Mouse (Mus musculus) CH12.LX (cell line): Measurements from ENCODE around the gene Tnfrsf4. TPM values are rescaled to one million over a fixed set of nuclear protein-coding genes. Genes with fewer than 3 reads are reported as not detected.

ENCODE experiments used
- DNase-seq: peaks from one replicate; pipeline ENCODE4 v3.0.0-alpha.2; 2013; ENCODE audit errors: extremely low read depth
- H3K27ac ChIP-seq: 2 replicates; pipeline ENCODE4 v1.5.1; 2012; ENCODE audit warnings: low read depth, mild to moderate bottlenecking, control low read depth, moderate library complexity; ENCODE audit not compliant: insufficient read depth
- H3K27me3 ChIP-seq: replicated peaks from 2 replicates; pipeline ENCODE3; 2012; ENCODE audit warnings: inconsistent platforms
- H3K36me3 ChIP-seq, 2 experiments: replicated peaks in 1 of 2; 2 replicates each; pipeline versions ENCODE3 to v1.6.1; 2012; ENCODE audit warnings: inconsistent platforms in 1 of 2, low read length in 1 of 2, mild to moderate bottlenecking in 1 of 2, mixed read lengths in 1 of 2, moderate library complexity in 1 of 2; ENCODE audit not compliant: control insufficient read depth in 1 of 2, insufficient read depth in 1 of 2
- H3K4me1 ChIP-seq, 2 experiments: 2 replicates each; pipeline ENCODE4 v1.6.1; 2012; ENCODE audit warnings: inconsistent platforms in 1 of 2, moderate library complexity in 1 of 2; ENCODE audit not compliant: insufficient read depth in 2 of 2, control insufficient read depth in 1 of 2
- H3K4me2 ChIP-seq: 2 replicates; pipeline ENCODE4 v1.6.1; 2012; ENCODE audit warnings: low read depth, mild to moderate bottlenecking, control low read depth; ENCODE audit not compliant: poor library complexity, insufficient read depth, severe bottlenecking
- H3K4me3 ChIP-seq, 3 experiments: fragments of 150-350 bp in 1 of 3; sonication (generic) in 1 of 3; replicated peaks in 1 of 3; 2 replicates each; pipeline versions ENCODE3 to v1.5.1; 2011 to 2012; ENCODE audit warnings: low read depth in 2 of 3, low read length in 2 of 3, mild to moderate bottlenecking in 2 of 3, moderate library complexity in 2 of 3, control low read depth in 1 of 3, improper control_type of control experiment in 1 of 3, inconsistent platforms in 1 of 3, mixed read lengths in 1 of 3; ENCODE audit not compliant: poor library complexity in 1 of 3
- H3K79me2 ChIP-seq: replicated peaks from 2 replicates; pipeline ENCODE4 v1.6.1; 2012; ENCODE audit warnings: mild to moderate bottlenecking, moderate library complexity; ENCODE audit not compliant: control insufficient read depth, poor library complexity, insufficient read depth, severe bottlenecking; ENCODE audit errors: extremely low read depth
- H3K9ac ChIP-seq: 2 replicates; pipeline ENCODE4 v1.6.1; 2012; ENCODE audit warnings: low read depth, mild to moderate bottlenecking, control low read depth, moderate library complexity; ENCODE audit not compliant: insufficient read depth
- H3K9me3 ChIP-seq: replicated peaks from 2 replicates; pipeline ENCODE3; 2012; ENCODE audit warnings: low read length, inconsistent platforms, mixed read lengths
- BHLHE40 ChIP-seq: IDR thresholded peaks from 2 replicates; pipeline ENCODE4 v1.6.1; 2011; ENCODE audit warnings: mild to moderate bottlenecking, low read depth, low read length, improper control_type of control experiment
- CHD1 ChIP-seq: IDR thresholded peaks from 2 replicates; pipeline ENCODE4 v1.6.1; 2012; ENCODE audit warnings: low read depth, low read length, improper control_type of control experiment, inconsistent platforms
- EP300 ChIP-seq: IDR thresholded peaks from 2 replicates; pipeline ENCODE4 v1.6.1; 2011; ENCODE audit warnings: low read length, improper control_type of control experiment
- HCFC1 ChIP-seq: IDR thresholded peaks from 2 replicates; pipeline ENCODE4 v1.6.1; 2012; ENCODE audit warnings: low read depth, mild to moderate bottlenecking, inconsistent platforms, low read length, improper control_type of control experiment
- JUN ChIP-seq: IDR thresholded peaks from 2 replicates; pipeline ENCODE4 v1.6.1; 2011; ENCODE audit warnings: low read depth, mild to moderate bottlenecking, low read length, improper control_type of control experiment, moderate library complexity; ENCODE audit not compliant: insufficient read depth
- JUND ChIP-seq: conservative IDR thresholded peaks from 2 replicates; pipeline ENCODE4 v1.6.1; 2011; ENCODE audit warnings: low read depth, low read length, improper control_type of control experiment
- KAT2A ChIP-seq: IDR thresholded peaks from 2 replicates; pipeline ENCODE4 v1.6.1; 2012; ENCODE audit warnings: low read length, improper control_type of control experiment, inconsistent platforms; ENCODE audit not compliant: insufficient replicate concordance
- MXI1 ChIP-seq: IDR thresholded peaks from 2 replicates; pipeline ENCODE4 v1.6.1; 2011; ENCODE audit warnings: mild to moderate bottlenecking, low read depth, low read length, improper control_type of control experiment
- PAX5 ChIP-seq: IDR thresholded peaks from 2 replicates; pipeline ENCODE4 v1.6.1; 2012; ENCODE audit warnings: low read length, inconsistent platforms, mixed read lengths
- POLR2A ChIP-seq: IDR thresholded peaks from 2 replicates; pipeline ENCODE4 v1.6.1; 2011; ENCODE audit warnings: low read depth, mild to moderate bottlenecking, improper control_type of control experiment, low read length
- RAD21 ChIP-seq: IDR thresholded peaks from 2 replicates; pipeline ENCODE4 v1.6.1; 2011; ENCODE audit warnings: low read depth, mild to moderate bottlenecking, low read length, improper control_type of control experiment, moderate library complexity
- TBP ChIP-seq: conservative IDR thresholded peaks from 2 replicates; pipeline ENCODE4 v1.6.1; 2011; ENCODE audit warnings: low read depth, low read length, improper control_type of control experiment
- dilution Hi-C: fragments of 300-500 bp; cut with MboI; formaldehyde crosslinking; loops from 2 replicates; pipeline ENCODE4 v1.14.3; 2020; ENCODE audit warnings: low sequenced_read_pairs; ENCODE audit not compliant: extremely low pct_unique_long_range_greater_than_20kb, extremely low pct_ligation_motif_present
- in situ Hi-C: fragments of 300-500 bp; cut with MboI; formaldehyde crosslinking; loops from 3 replicates; pipeline ENCODE4 v1.14.3; 2019; ENCODE audit warnings: low sequenced_read_pairs, low pct_ligation_motif_present, low pct_unique_long_range_greater_than_20kb, mixed read lengths
- polyA plus RNA-seq: library from polyadenylated mRNA; unstranded; fragments of >175 nt; gene quantifications from 2 replicates; pipeline ENCODE4 v1.2.1, GENCODE M21; 2012; ENCODE audit warnings: low read depth; ENCODE audit not compliant: insufficient read length
- total RNA-seq, 2 experiments: library from RNA; depleted of rRNA; stranded (reverse); fragments of 300-350 nt in 1 of 2; fragments of >200 nt in 1 of 2; gene quantifications; 2 replicates each; pipeline ENCODE4 v1.2.3; 2012 to 2014

The Tnfrsf4 gene
- total and polyA plus RNA-seq, 3 experiments = 28.2 to 86.1 (median 81.1) TPM

- Histone ChIP-seq H3K4me2 (no peak overlapping the region), H3K27ac (no peak overlapping the region), H3K4me1 (peaks cover 13 to 32% of the 10 kb centered on the region in 2 experiments), H3K27me3 (no peaks in the 10 kb centered on the region), H3K36me3 (no peaks in the 10 kb centered on the region), H3K4me3 (no peak overlapping the region), H3K9me3 (no peaks in the 10 kb centered on the region), H3K9ac (no peak overlapping the region), H3K79me2 (no peaks in the 10 kb centered on the region)
- no peak for TF ChIP-seq KAT2A
- no peak for TF ChIP-seq MXI1
- no peak for DNase-seq
- dilution Hi-C loops (no loop called here), in situ Hi-C loops (no loop called here)
Measured at GRCm38 (mm10) chr4:156057702-156058101, 44.1 kb downstream of the Tnfrsf4 start.

DNA sequence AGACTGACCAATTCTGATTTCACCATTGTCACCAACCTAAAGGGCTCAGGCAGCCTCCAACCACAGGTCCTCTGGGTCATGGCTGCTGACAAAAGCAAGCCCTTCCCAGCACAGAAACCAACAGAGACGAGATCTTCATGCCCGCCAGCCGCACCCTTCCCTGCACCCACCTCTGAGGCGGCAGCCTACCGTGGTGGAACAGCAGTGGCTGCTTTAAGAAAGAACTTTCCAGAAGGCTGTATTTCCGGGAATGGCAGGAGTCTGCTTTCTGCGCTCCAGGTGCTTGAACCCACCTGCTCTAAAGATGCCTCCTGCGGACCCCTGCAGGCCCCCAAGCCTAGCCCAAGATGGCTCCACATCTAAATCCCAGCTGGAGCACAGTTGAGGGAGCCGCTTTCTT lies 45.2 kb downstream of the Tnfrsf4 start:
- no peaks in the 10 kb centered on the region for H3K27me3 ChIP-seq
- peaks cover 13 to 32% of the 10 kb centered on the region in 2 experiments for H3K4me1 ChIP-seq
- no peak overlapping the region for H3K9ac ChIP-seq
- H3K79me2 ChIP-seq = no peaks in the 10 kb centered on the region
- in situ Hi-C loops (no loop called here), dilution Hi-C loops (no loop called here)
- no peaks in the 10 kb centered on the region for H3K9me3 ChIP-seq
- TF ChIP-seq BHLHE40 = no peak
- no peak for TF ChIP-seq EP300
- no peak for TF ChIP-seq HCFC1
- no peak for DNase-seq
- no peak overlapping the region for H3K4me3 ChIP-seq
- no peak overlapping the region for H3K27ac ChIP-seq
- H3K4me2 ChIP-seq = no peak overlapping the region
- H3K36me3 ChIP-seq = peaks cover 0 to 8% of the 10 kb centered on the region in 2 experiments

DNA sequence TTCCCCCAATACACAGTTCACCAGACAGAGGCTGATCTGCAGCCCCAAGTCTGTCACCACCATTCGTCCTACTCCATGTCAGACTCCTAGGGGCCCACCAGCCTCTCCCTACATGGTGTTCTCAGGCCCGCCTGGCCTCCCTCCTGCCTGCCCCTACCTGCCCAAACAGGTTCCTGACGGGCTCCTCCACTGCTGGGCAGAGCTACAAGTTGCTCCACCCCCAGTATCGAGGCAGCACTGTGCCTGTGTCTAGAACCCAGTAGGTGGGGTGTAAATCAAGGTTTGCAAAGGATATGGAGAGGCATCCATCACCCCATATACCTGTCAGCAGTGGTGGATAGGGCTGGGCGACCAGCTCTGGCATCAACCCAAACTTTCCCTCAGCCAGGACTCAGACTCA lies 45.6 kb downstream of the Tnfrsf4 start, which contains the start of gene Ttll10:
Ttll10 (minus strand) TSS at position 154 of the 400 bp plus-strand sequence.
- dilution Hi-C loops (no loop called here), in situ Hi-C loops (no loop called here)
- TF ChIP-seq POLR2A (no peak), JUN (no peak), JUND (no peak), PAX5 (no peak), RAD21 (no peak), CHD1 (no peak), TBP (no peak)
- no peaks in the 10 kb centered on the region for H3K79me2 ChIP-seq
- no peak for DNase-seq
- peaks cover 13 to 34% of the 10 kb centered on the region in 2 experiments for H3K4me1 ChIP-seq
- no peak within 1 kb of the TSS for H3K4me3 ChIP-seq
- no peak within 1 kb of the TSS for H3K27ac ChIP-seq
- H3K36me3 ChIP-seq = peaks cover 0 to 11% of the 10 kb centered on the region in 2 experiments
- H3K4me2 ChIP-seq = no peak within 1 kb of the TSS
- H3K27me3 ChIP-seq = no peaks in the 10 kb centered on the region
- no peaks in the 10 kb centered on the region for H3K9me3 ChIP-seq
- H3K9ac ChIP-seq = no peak within 1 kb of the TSS
